Mouse (Mus musculus): ENCODE results near the gene Arhgef38.

DNA sequence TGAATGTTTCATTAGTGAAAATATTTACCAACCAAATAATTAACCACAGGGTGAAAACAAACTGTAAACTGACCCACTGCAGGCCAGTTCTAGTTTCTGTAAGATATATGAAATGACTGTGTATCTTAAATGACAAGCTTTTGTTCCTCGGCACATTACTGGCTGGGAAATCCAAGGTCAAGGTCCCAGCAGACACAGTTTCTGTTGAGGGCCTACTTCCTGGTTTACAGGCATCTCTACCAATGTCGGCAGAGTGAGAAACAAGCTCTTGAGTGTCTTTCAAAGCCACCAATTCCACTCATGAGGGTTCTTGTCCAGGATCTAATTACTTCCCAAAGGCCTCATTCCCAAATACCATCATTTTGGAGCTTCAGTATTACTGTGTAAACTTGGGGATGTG lies 4.3 kb downstream of the Arhgef38 start:
- TF ChIP-seq CTCF (IDR thresholded peaks at IDR 0.05; ENCODE audit: control insufficient read depth, insufficient read depth, low read length) (no peak), POLR2A (IDR thresholded peaks at IDR 0.05; ENCODE audit: borderline replicate concordance, control insufficient read depth, low read depth, low read length) (no peak)
